Comparison of ENCODE assay signal across 16 mouse cellular contexts in genomic region chr16:87673155-87673554, GRCm38 (mm10).
"Had no signal": no experiment of that assay in that cellular context is flagged by ENCODE, and none has a peak within 500 bp of the region (broad histone marks: within the 10 kb centered on the region; RNA-seq: fewer than 3 reads in every experiment).

No protein-coding gene starts in this region.

- DNase-seq: retina, postnatal 1 day; right cerebral cortex, adult 18-20 months; right cerebral cortex, postnatal 14 days; right cerebral cortex, postnatal 25 days; right cerebral cortex, postnatal 4 days; spleen, adult 18-20 months; thymus, adult 18-20 months; thymus, adult 2 months; thymus, postnatal 14 days; thymus, postnatal 25 days; thymus, postnatal 36 days; thymus, postnatal 4 days had no signal

- H3K36me3 ChIP-seq: neural tube, embryonic 13.5 days; neural tube, embryonic 15.5 days; stomach, embryonic 15.5 days had no signal

- H3K27ac ChIP-seq: neural tube, embryonic 13.5 days; neural tube, embryonic 15.5 days; stomach, embryonic 15.5 days; stomach, postnatal 0 days had no signal

- H3K4me1 ChIP-seq: neural tube, embryonic 13.5 days; neural tube, embryonic 15.5 days had no signal

- H3K4me2 ChIP-seq: neural tube, embryonic 13.5 days; neural tube, embryonic 15.5 days; stomach, embryonic 15.5 days had no signal

- H3K9me3 ChIP-seq: neural tube, embryonic 13.5 days; neural tube, embryonic 15.5 days; stomach, embryonic 15.5 days had no signal

- H3K4me3 ChIP-seq: neural tube, embryonic 13.5 days; neural tube, embryonic 15.5 days; stomach, embryonic 15.5 days had no signal

- H3K27me3 ChIP-seq: neural tube, embryonic 13.5 days; neural tube, embryonic 15.5 days; stomach, embryonic 15.5 days had no signal

- H3K9ac ChIP-seq: neural tube, embryonic 13.5 days; neural tube, embryonic 15.5 days; stomach, embryonic 15.5 days had no signal
